In the genomic region with DNA sequence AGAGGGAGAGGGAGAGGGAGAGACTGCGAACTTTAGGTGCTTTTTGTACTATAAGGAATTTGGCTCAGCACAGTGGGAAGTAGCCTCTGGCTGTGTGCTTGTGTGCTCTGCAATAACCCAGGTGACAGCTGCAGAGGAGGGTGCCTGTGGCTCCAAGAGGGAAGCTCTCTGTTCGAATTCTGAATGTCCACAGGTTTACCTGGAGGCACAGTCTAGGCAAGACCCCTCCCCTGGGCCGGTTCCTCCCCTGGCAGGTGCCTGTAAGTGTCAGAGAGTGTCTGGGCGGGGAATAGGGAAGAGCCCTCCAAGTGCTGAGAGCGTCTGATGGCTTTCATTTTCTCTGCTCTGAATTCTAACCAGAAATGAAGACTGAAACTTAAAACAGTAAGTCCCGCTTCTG, we compare ENCODE assay signal across 9 mouse cellular contexts.
DNase-seq lines count a peak whose midpoint lies in the region; ATAC-seq and TF ChIP-seq lines count a peak whose summit lies in the region.
"Had no signal": no experiment of that assay in that cellular context is flagged by ENCODE, and none has a peak within 500 bp of the region (broad histone marks: within the 10 kb centered on the region; RNA-seq: fewer than 3 reads in every experiment).

No protein-coding gene starts in this region.

- no peak for DNase-seq in embryonic facial prominence, embryonic 10.5 days (ENCODE audit: low spot score)
- no peak for DNase-seq in lung, postnatal 10 days
- DNase-seq in hindbrain, embryonic 14.5 days (ENCODE audit: low spot score): no peak
- no peak for DNase-seq in left cerebral cortex, adult 2 months (ENCODE audit: extremely low spot score in 1 of 2, low spot score in 2 of 2)
- no peak for DNase-seq in kidney, adult 8-10 months

- H3K36me3 ChIP-seq in embryonic facial prominence, embryonic 12.5 days: no peaks in the 10 kb centered on the region
- H3K36me3 ChIP-seq in embryonic facial prominence, embryonic 10.5 days (replicated peaks): peaks cover 12% of the 10 kb centered on the region; the same call in 1 of the 2 replicates
- no peaks in the 10 kb centered on the region for H3K36me3 ChIP-seq in lung, embryonic 16.5 days (ENCODE audit: control insufficient read depth, insufficient read depth, low read length)
- no peaks in the 10 kb centered on the region for H3K36me3 ChIP-seq in hindbrain, embryonic 14.5 days (replicated peaks; ENCODE audit: control insufficient read depth, insufficient read depth)
- H3K36me3 ChIP-seq: neural tube, embryonic 13.5 days had no signal

- no peak for TF ChIP-seq CTCF in left cerebral cortex, adult 2 months (IDR thresholded peaks at IDR 0.05)

- no peak overlapping the region for H3K4me3 ChIP-seq in embryonic facial prominence, embryonic 12.5 days
- no peak overlapping the region for H3K4me3 ChIP-seq in embryonic facial prominence, embryonic 10.5 days
- peak overlapping the region; percentile 33 for H3K4me3 ChIP-seq in lung, embryonic 16.5 days (ENCODE audit: low read length)
- H3K4me3 ChIP-seq in hindbrain, embryonic 14.5 days (replicated peaks; ENCODE audit: low read length): no peak overlapping the region
- no peak overlapping the region for H3K4me3 ChIP-seq in left cerebral cortex, adult 2 months
- H3K4me3 ChIP-seq: neural tube, embryonic 13.5 days had no signal

- no peaks in the 10 kb centered on the region for H3K27me3 ChIP-seq in embryonic facial prominence, embryonic 12.5 days
- H3K27me3 ChIP-seq in embryonic facial prominence, embryonic 10.5 days (replicated peaks; ENCODE audit: low read depth, poor library complexity, severe bottlenecking): no peaks in the 10 kb centered on the region
- no peaks in the 10 kb centered on the region for H3K27me3 ChIP-seq in lung, embryonic 16.5 days (ENCODE audit: control insufficient read depth, insufficient read depth, low read depth, low read length)
- no peaks in the 10 kb centered on the region for H3K27me3 ChIP-seq in hindbrain, embryonic 14.5 days (ENCODE audit: control insufficient read depth, insufficient read depth, low read length)
- H3K27me3 ChIP-seq: neural tube, embryonic 13.5 days had no signal

- intact Hi-C loops in left cerebral cortex, adult 2 months (cut with DNase I): no loop called here

- H3K27ac ChIP-seq in embryonic facial prominence, embryonic 12.5 days: peak overlapping the region; percentile 60
- H3K27ac ChIP-seq in embryonic facial prominence, embryonic 10.5 days (replicated peaks): no peak overlapping the region; the same call in 1 of the 2 replicates
- H3K27ac ChIP-seq in lung, embryonic 16.5 days (ENCODE audit: low read length): peak overlapping the region; percentile 58
- H3K27ac ChIP-seq in hindbrain, embryonic 14.5 days: no peak overlapping the region
- H3K27ac ChIP-seq in left cerebral cortex, adult 2 months: no peak overlapping the region
- H3K27ac ChIP-seq: neural tube, embryonic 13.5 days had no signal

- H3K4me2 ChIP-seq in embryonic facial prominence, embryonic 12.5 days (replicated peaks): no peak overlapping the region
- peak overlapping the region; percentile 54 for H3K4me2 ChIP-seq in lung, embryonic 16.5 days (ENCODE audit: low read depth, low read length)
- H3K4me2 ChIP-seq in hindbrain, embryonic 14.5 days (replicated peaks): 0 out of 2 replicates have a peak overlapping the region, but pooled peaks have one; percentile 7
- H3K4me2 ChIP-seq: neural tube, embryonic 13.5 days had no signal

- H3K9me3 ChIP-seq in embryonic facial prominence, embryonic 12.5 days: 0 out of 2 replicates have a peak, but pooled peaks cover 3% of the 10 kb centered on the region
- no peaks in the 10 kb centered on the region for H3K9me3 ChIP-seq in embryonic facial prominence, embryonic 10.5 days
- H3K9me3 ChIP-seq in lung, embryonic 16.5 days (ENCODE audit: control insufficient read depth, low read length): no peaks in the 10 kb centered on the region
- H3K9me3 ChIP-seq in hindbrain, embryonic 14.5 days (ENCODE audit: control insufficient read depth, low read length): no peaks in the 10 kb centered on the region
- H3K9me3 ChIP-seq: neural tube, embryonic 13.5 days had no signal

- 28% methylated on average over 6 of the region's 6 CpGs for WGBS in embryonic facial prominence, embryonic 12.5 days
- WGBS in embryonic facial prominence, embryonic 10.5 days: 30% methylated on average over 6 of the region's 6 CpGs
- WGBS in lung, embryonic 16.5 days: 29% methylated on average over 6 of the region's 6 CpGs
- 19% methylated on average over 6 of the region's 6 CpGs for WGBS in hindbrain, embryonic 14.5 days

- no peak overlapping the region for H3K9ac ChIP-seq in embryonic facial prominence, embryonic 12.5 days
- peak overlapping the region; percentile 59; the same call in 1 of the 2 replicates for H3K9ac ChIP-seq in lung, embryonic 16.5 days (ENCODE audit: low read length)
- no peak overlapping the region for H3K9ac ChIP-seq in hindbrain, embryonic 14.5 days
- H3K9ac ChIP-seq: neural tube, embryonic 13.5 days had no signal

- peaks cover 18% of the 10 kb centered on the region for H3K4me1 ChIP-seq in embryonic facial prominence, embryonic 12.5 days
- H3K4me1 ChIP-seq in embryonic facial prominence, embryonic 10.5 days: peaks cover 27% of the 10 kb centered on the region
- H3K4me1 ChIP-seq in lung, embryonic 16.5 days (replicated peaks; ENCODE audit: control insufficient read depth, insufficient read depth, low read length): peaks cover 15% of the 10 kb centered on the region
- peaks cover 9% of the 10 kb centered on the region; the same call in 1 of the 2 replicates for H3K4me1 ChIP-seq in hindbrain, embryonic 14.5 days (replicated peaks; ENCODE audit: control insufficient read depth, insufficient read depth, low read length)

- no peak; the same call in 1 of the 2 replicates for ATAC-seq in embryonic facial prominence, embryonic 12.5 days (ENCODE audit: insufficient number of reproducible peaks, insufficient read depth, low FRiP score, low TSS enrichment)
- peak; percentile 67 for ATAC-seq in lung, embryonic 16.5 days (ENCODE audit: low read depth)
- ATAC-seq in hindbrain, embryonic 14.5 days (ENCODE audit: low FRiP score): no peak
- 0 out of 2 replicates have a peak, but pooled peaks have one; percentile 44 for ATAC-seq in megakaryocyte-erythroid progenitor cell, adult 5-6 weeks (replicated peaks; ENCODE audit: low FRiP score, low TSS enrichment, poor library complexity, severe bottlenecking)

Comparison
In these comparisons a context has a peak if more than half of its experiments do, and no peak if none do; other contexts are left out.
1. H3K27ac ChIP-seq: peak in embryonic facial prominence, embryonic 12.5 days (single experiment) and lung, embryonic 16.5 days (single experiment); none in embryonic facial prominence, embryonic 10.5 days (single experiment), hindbrain, embryonic 14.5 days (single experiment) and left cerebral cortex, adult 2 months (single experiment).
2. ATAC-seq: peak in lung, embryonic 16.5 days (single experiment) and megakaryocyte-erythroid progenitor cell, adult 5-6 weeks (single experiment); none in embryonic facial prominence, embryonic 12.5 days (single experiment) and hindbrain, embryonic 14.5 days (single experiment).